18 mouse cellular contexts compared by ENCODE assay signal in the genomic region with DNA sequence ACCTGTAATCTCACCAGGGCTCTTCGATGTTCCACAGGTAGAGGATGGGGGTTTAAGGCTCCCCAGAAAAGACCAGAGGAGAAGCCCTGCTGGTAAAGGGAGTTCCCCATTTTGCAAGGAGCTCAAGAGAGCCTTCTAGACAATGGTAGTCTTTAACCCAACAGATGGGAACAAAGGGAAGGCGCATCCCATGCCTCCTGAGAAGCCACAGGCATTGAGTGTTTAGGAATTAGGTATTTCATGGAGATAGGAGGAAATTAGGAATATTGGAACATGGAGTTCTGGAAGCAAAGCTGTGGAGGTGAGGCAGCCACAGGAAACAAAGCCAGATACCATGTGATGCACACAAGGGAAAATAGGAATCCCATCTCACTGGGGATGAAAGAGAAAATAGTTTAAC.
"Had no signal": no experiment of that assay in that cellular context is flagged by ENCODE, and none has a peak within 500 bp of the region (broad histone marks: within the 10 kb centered on the region; RNA-seq: fewer than 3 reads in every experiment).

No protein-coding gene starts in this region.

- H3K4me3 ChIP-seq: liver, embryonic 13.5 days; liver, embryonic 15.5 days; lung, embryonic 15.5 days; megakaryocyte, embryonic 14.5 days; midbrain, embryonic 13.5 days; neural tube, embryonic 12.5 days; stomach, embryonic 15.5 days had no signal

- DNase-seq: liver, embryonic 13.5 days; liver, postnatal 0 days; lung, adult 2 months; lung, postnatal 14 days; lung, postnatal 36 days; right cerebral cortex, postnatal 14 days; thymus, adult 2 months; thymus, postnatal 25 days; thymus, postnatal 4 days had no signal

- ATAC-seq: lung, postnatal 0 days; midbrain, embryonic 13.5 days had no signal

- H3K27ac ChIP-seq: liver, embryonic 13.5 days; liver, embryonic 15.5 days; lung, embryonic 15.5 days; macrophage; midbrain, embryonic 13.5 days; neural tube, embryonic 12.5 days; stomach, embryonic 15.5 days; stomach, postnatal 0 days had no signal

- H3K9me3 ChIP-seq: liver, embryonic 13.5 days; liver, embryonic 15.5 days; lung, embryonic 15.5 days; midbrain, embryonic 13.5 days; neural tube, embryonic 12.5 days; stomach, embryonic 15.5 days had no signal

- H3K4me2 ChIP-seq: liver, embryonic 13.5 days; liver, embryonic 15.5 days; lung, embryonic 15.5 days; midbrain, embryonic 13.5 days; neural tube, embryonic 12.5 days; stomach, embryonic 15.5 days had no signal

- H3K4me1 ChIP-seq: liver, embryonic 13.5 days; lung, embryonic 15.5 days; megakaryocyte, embryonic 14.5 days; stomach, embryonic 15.5 days had no signal

- H3K9ac ChIP-seq: liver, embryonic 13.5 days; liver, embryonic 15.5 days; liver, postnatal 0 days; lung, embryonic 15.5 days; midbrain, embryonic 13.5 days; neural tube, embryonic 12.5 days; stomach, embryonic 15.5 days had no signal

- H3K27me3 ChIP-seq: liver, embryonic 13.5 days; liver, embryonic 15.5 days; lung, embryonic 15.5 days; megakaryocyte, embryonic 14.5 days; midbrain, embryonic 13.5 days; neural tube, embryonic 12.5 days; stomach, embryonic 15.5 days had no signal

- H3K36me3 ChIP-seq: liver, embryonic 13.5 days; liver, embryonic 15.5 days; lung, embryonic 15.5 days; midbrain, embryonic 13.5 days; neural tube, embryonic 12.5 days; stomach, embryonic 15.5 days had no signal
